ENCODE assay signal across 9 mouse cellular contexts in the genomic region with DNA sequence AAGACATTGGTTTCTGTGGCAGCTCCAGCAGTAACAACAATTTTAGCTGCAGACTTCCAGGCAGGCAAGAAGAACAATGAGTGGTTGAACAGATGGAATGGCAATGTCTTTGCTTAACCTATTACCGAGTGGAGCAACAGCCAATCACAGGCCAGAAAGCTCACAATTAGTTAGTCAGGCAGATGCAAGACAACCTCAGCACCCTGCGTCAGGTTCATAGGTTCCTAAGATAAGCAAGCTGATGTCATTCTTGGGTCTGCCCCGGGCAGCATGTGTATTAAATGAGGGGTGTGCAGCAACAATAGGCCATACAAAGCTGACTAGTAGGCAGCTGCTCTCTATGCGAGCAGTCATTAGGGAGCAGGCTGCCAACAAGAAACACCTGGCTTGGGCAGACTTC. TPM values are rescaled to one million over a fixed set of nuclear protein-coding genes. Genes with fewer than 3 reads are reported as not detected.
DNase-seq lines count a peak whose midpoint lies in the region; ATAC-seq and TF ChIP-seq lines count a peak whose summit lies in the region.
"Had no signal": no experiment of that assay in that cellular context is flagged by ENCODE, and none has a peak within 500 bp of the region (broad histone marks: within the 10 kb centered on the region; RNA-seq: fewer than 3 reads in every experiment).

No protein-coding gene starts in this region.

- ATAC-seq in forebrain, embryonic 14.5 days: peak; percentile 78
- no peak for ATAC-seq in CD4-positive, CD25-positive, alpha-beta regulatory T cell, adult 4 months

- H3K27me3 ChIP-seq in forebrain, embryonic 14.5 days (replicated peaks; ENCODE audit: control insufficient read depth, insufficient read depth, low read length): no peaks in the 10 kb centered on the region
- H3K27me3 ChIP-seq in limb, embryonic 10.5 days (ENCODE audit: low read depth, poor library complexity, severe bottlenecking): no peaks in the 10 kb centered on the region
- H3K27me3 ChIP-seq in kidney, adult 2 months (replicated peaks; ENCODE audit: control insufficient read depth, insufficient read depth, low read length): no peaks in the 10 kb centered on the region

- peak overlapping the region; percentile 70 for H3K9ac ChIP-seq in forebrain, embryonic 14.5 days (ENCODE audit: low read length)

- no peak for TF ChIP-seq POLR2A in kidney, adult 2 months (IDR thresholded peaks at IDR 0.05; ENCODE audit: low read depth, low read length)

- H3K4me3 ChIP-seq in layer of hippocampus, adult 2 months: no peak overlapping the region; the same call in 1 of the 2 replicates
- H3K4me3 ChIP-seq in forebrain, embryonic 14.5 days (ENCODE audit: low read depth, low read length): peak overlapping the region; percentile 33
- peak overlapping the region; percentile 4; the same call in 1 of the 2 replicates for H3K4me3 ChIP-seq in limb, embryonic 10.5 days
- H3K4me3 ChIP-seq in kidney, adult 2 months (ENCODE audit: insufficient read depth, low read depth, low read length): no peak overlapping the region

- H3K9me3 ChIP-seq in forebrain, embryonic 14.5 days (replicated peaks; ENCODE audit: control insufficient read depth, low read length): no peaks in the 10 kb centered on the region
- H3K9me3 ChIP-seq in limb, embryonic 10.5 days (replicated peaks): no peaks in the 10 kb centered on the region

- TF ChIP-seq CTCF in layer of hippocampus, adult 2 months (conservative IDR thresholded peaks at IDR 0.05): no peak
- no peak for TF ChIP-seq CTCF in kidney, adult 2 months (conservative IDR thresholded peaks at IDR 0.05; ENCODE audit: insufficient read depth, insufficient read length, low read depth, low read length)

- no peaks in the 10 kb centered on the region for H3K36me3 ChIP-seq in forebrain, embryonic 14.5 days (ENCODE audit: control insufficient read depth, insufficient read depth, low read length)
- no peaks in the 10 kb centered on the region for H3K36me3 ChIP-seq in limb, embryonic 10.5 days
- H3K36me3 ChIP-seq in kidney, adult 2 months (ENCODE audit: control insufficient read depth, insufficient read depth, low read length): no peaks in the 10 kb centered on the region

- no peak for DNase-seq in layer of hippocampus, adult 2 months (ENCODE audit: low spot score in 2 of 2)
- DNase-seq in layer of hippocampus, postnatal 25 days (ENCODE audit: extremely low spot score in 1 of 2, low spot score in 1 of 2): no peak
- peak; percentile 92 for DNase-seq in forebrain, embryonic 14.5 days (ENCODE audit: low spot score)
- peak; percentile 58 for DNase-seq in limb, embryonic 10.5 days (ENCODE audit: low spot score)
- peak; percentile 85 for DNase-seq in retina, embryonic 14.5 days (ENCODE audit: low spot score)
- no peak for DNase-seq in thymus, postnatal 36 days
- no peak for DNase-seq in kidney, adult 2 months
- DNase-seq: kidney, adult 9 months had no signal

- H3K4me2 ChIP-seq in forebrain, embryonic 14.5 days (ENCODE audit: low read length): peak overlapping the region; percentile 59

- peaks cover 43% of the 10 kb centered on the region for H3K4me1 ChIP-seq in forebrain, embryonic 14.5 days (ENCODE audit: control insufficient read depth, insufficient read depth, low read length)
- peaks cover 23% of the 10 kb centered on the region for H3K4me1 ChIP-seq in limb, embryonic 10.5 days
- H3K4me1 ChIP-seq in kidney, adult 2 months (ENCODE audit: control insufficient read depth, insufficient read depth, low read length): peaks cover 10% of the 10 kb centered on the region; the same call in 1 of the 2 replicates

- 8% methylated on average over 4 of the region's 4 CpGs for WGBS in forebrain, embryonic 14.5 days
- WGBS in limb, embryonic 10.5 days: 46% methylated on average over 4 of the region's 4 CpGs
- WGBS in kidney, adult 2 months: 35% methylated on average over 4 of the region's 4 CpGs

- peak overlapping the region; percentile 66 for H3K27ac ChIP-seq in layer of hippocampus, adult 2 months
- H3K27ac ChIP-seq in forebrain, embryonic 14.5 days (ENCODE audit: low read depth, low read length): peak overlapping the region; percentile 93
- H3K27ac ChIP-seq in limb, embryonic 10.5 days: peak overlapping the region; percentile 76
- no peak overlapping the region for H3K27ac ChIP-seq in kidney, adult 2 months (ENCODE audit: insufficient read depth, low read depth, low read length)

RNA-seq across cellular contexts. Expression of gene Zc3h12c, which starts 19.1 kb away (rescaled TPM):
- total RNA-seq in layer of hippocampus, adult 2 months (2021): 10 to 100 TPM; 11.5 to 11.8 TPM
- total RNA-seq in layer of hippocampus, postnatal 25 days (2021): 10 to 100 TPM in 1 of 2 experiments, 1 to 10 TPM in 1; 9.2 to 10.4 TPM
- 9.9 and 10.5 TPM in 2 replicates for polyA plus RNA-seq in forebrain, embryonic 14.5 days (2014; fragmentation: Nextera tagmentation; extraction: Ambion mirVana)
- polyA plus RNA-seq in limb, embryonic 10.5 days (2016; fragmentation: Nextera tagmentation; extraction: Ambion mirVana): 2.2 and 2.5 TPM in 2 replicates
- 1 to 10 TPM in 1 of 2 experiments, under 1 TPM in 1; 0.95 to 1.2 TPM for polyA plus RNA-seq in CD4-positive, CD25-positive, alpha-beta regulatory T cell, adult 4 months (2017; shearing (Covaris generic))
- 6.0 and 6.3 TPM in 2 replicates for polyA plus RNA-seq in kidney, adult 2 months (2012; rRNA removed)

Comparison
In these comparisons a context has a peak if more than half of its experiments do, and no peak if none do; other contexts are left out.
1. DNase-seq: peak in forebrain, embryonic 14.5 days (single experiment), limb, embryonic 10.5 days (single experiment) and retina, embryonic 14.5 days (single experiment); none in layer of hippocampus, adult 2 months (0 of 2), layer of hippocampus, postnatal 25 days (0 of 2), thymus, postnatal 36 days (0 of 2) and kidney, adult 2 months (single experiment).
2. H3K4me3 ChIP-seq: peak in forebrain, embryonic 14.5 days (single experiment) and limb, embryonic 10.5 days (single experiment); none in layer of hippocampus, adult 2 months (single experiment) and kidney, adult 2 months (single experiment).